Mouse (Mus musculus) G1E (cell line): ENCODE data around the gene Smarce1.

ENCODE experiments used
- CTCF ChIP-seq: IDR thresholded peaks from 2 replicates; pipeline ENCODE4 v1.5.1; 2012; ENCODE audit warnings: low read depth, low read length, inconsistent platforms, mixed read lengths
- GATA1 ChIP-seq: IDR thresholded peaks from 2 replicates; pipeline ENCODE4 v1.6.1; 2012; ENCODE audit warnings: borderline replicate concordance, low read length, inconsistent platforms, mixed read lengths
- GATA2 ChIP-seq: IDR thresholded peaks from 2 replicates; pipeline ENCODE4 v1.6.1; 2012; ENCODE audit warnings: low read depth, low read length, inconsistent platforms, borderline replicate concordance
- TAL1 ChIP-seq: conservative IDR thresholded peaks from 2 replicates; pipeline ENCODE4 v1.6.1; 2012; ENCODE audit warnings: low read depth, low read length, inconsistent platforms, mixed read lengths

- TF ChIP-seq CTCF, result no peak
- TF ChIP-seq GATA1, result no peak
- no peak for TF ChIP-seq TAL1
- TF ChIP-seq GATA2, result no peak
Measured at GRCm38 (mm10) chr11:99208105-99208669, 22.6 kb downstream of the Smarce1 start.
